Mouse (Mus musculus): ENCODE measurements at regions not wholly inside any gene's neighbourhood (a gene's known extent, or its start where the extent isn't known, plus 50 kb on each side); places are given as distances from the start of the nearest gene placed in this dataset.
"Not testable (repeated sequence)": the region's sequence is repeated elsewhere in the genome, so short reads cannot be mapped to it uniquely, and the experiment has no call there.

DNA sequence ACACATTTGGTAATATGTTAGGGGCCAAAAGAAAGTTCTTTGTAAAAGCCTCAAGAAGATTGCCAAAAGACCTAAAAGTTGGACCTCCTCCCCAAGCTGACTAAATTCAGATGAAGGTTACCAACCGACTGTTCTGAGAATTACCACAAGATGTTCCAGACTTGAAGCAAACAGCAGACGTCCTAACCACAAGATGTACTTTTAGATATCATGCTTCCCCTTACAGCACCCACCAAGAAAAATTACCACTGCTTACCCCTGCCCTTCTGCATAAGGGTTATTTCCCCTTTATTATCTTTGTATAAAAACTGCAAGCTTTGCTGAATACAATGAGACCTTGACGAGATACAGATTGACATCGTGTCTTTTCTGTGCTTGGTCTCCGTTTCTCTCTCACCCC, 121.6 kb upstream of the Cst10 start:
- no peak for DNase-seq

- no peak for DNase-seq
These were observed 120.7 kb upstream of the Cst10 start for GRCm38 (mm10) chr2:149284199-149284598.

GRCm38 (mm10) chr2:149296936-149297335, 107.9 kb upstream of the Cst10 start:
- DNase-seq = not testable (repeated sequence)

DNA sequence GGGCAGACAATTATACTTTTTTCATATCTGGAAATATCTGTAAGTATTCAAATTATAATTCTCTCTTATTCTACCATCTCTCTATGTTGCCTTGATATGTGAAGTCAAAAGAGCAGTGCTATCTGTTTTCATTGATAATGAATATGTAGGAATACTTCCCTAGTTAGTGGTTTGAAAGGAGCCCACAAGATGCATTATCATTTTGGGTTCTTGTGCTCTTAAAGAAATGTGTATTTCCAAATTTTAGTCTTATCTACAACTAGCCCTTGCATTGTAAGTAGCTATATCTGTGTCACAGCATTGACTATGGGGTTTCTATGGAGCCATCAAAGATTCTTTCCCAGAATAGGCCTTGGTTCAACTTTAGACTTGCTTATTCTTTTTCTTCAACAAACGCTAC, 99.3 kb upstream of the Cst10 start:
- DNase-seq = no peak

DNA sequence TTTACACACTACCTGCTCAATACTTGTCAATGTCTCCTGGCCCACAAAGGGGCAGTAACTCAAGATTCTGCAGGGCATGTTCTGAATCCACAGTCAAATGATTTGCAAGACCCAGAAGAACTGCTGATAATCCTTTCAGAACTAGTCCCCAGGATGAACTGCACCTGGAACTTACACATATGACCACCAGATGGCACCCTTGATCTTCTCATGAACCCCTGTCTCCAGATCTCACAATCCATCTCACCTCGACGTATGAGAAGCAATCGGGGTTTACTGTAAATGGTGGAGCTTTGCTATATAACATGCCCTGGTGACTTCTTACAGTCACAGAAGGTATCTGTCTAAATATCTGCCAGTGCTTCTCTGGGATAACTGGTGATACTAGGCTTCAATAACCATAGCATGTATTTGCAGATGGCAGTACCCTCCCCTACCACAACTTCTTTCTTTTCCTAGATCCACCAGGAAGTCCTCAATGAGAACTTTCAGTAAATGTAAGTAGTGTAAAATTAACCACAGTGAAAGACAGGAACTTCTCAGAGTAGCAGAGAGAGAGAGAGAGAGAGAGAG, 54.5 kb upstream of the Cst10 start:
- DNase-seq = peak; percentile 7
